Mouse (Mus musculus): ENCODE data around the gene Gm20814. TPM values are rescaled to one million over a fixed set of nuclear protein-coding genes. Genes with fewer than 3 reads are reported as not detected.
"Not testable (repeated sequence)": the region's sequence is repeated elsewhere in the genome, so short reads cannot be mapped to it uniquely, and the experiment has no call there.

Gm20814 gene
- total RNA-seq (2014; rRNA removed) = not detected in 2 replicates
- polyA plus RNA-seq (2015; fragmentation: Nextera tagmentation; extraction: Ambion mirVana) = not detected in 2 replicates

DNA sequence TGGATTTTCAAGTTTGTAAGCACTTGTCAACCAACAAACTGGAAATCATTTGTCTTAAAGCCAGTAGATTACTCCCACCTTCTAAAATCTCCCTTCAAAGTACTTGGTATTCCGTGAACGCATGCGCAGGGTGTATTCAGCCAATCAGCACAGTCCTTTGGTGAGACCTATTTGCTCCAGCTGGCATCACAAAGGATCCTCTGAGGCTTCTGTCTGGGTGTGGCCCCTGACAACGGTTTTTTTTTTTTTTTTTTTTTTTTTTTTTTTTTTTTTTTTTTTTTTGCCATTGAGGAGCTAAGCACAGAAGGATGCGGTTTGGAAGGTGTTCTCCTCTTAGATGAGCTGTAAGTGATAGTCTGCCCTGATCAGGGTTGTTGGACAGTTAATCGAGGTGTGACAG lies at the start of gene Gm20814:
TSS of gene Gm20814 (plus strand) at position 301 of the 400 bp plus-strand sequence.
- not testable (repeated sequence) for H3K27me3 ChIP-seq (ENCODE audit: insufficient read depth, low read length); H3K4me1 ChIP-seq (ENCODE audit: insufficient read depth, low read length); H3K4me2 ChIP-seq (ENCODE audit: low read depth, low read length); H3K9me3 ChIP-seq (ENCODE audit: low read length); H3K36me3 ChIP-seq (ENCODE audit: insufficient read depth, low read length); ATAC-seq; H3K4me3 ChIP-seq (ENCODE audit: low read length); H3K27ac ChIP-seq; DNase-seq (ENCODE audit: low spot score); H3K9ac ChIP-seq (replicated peaks; ENCODE audit: low read length)
- WGBS = no CpG with 5 or more reads among the region's 6 CpGs

Measured in hindbrain, postnatal 0 days (tissue).